Mouse (Mus musculus): ENCODE data around the gene Mrpl45.
"Not testable (repeated sequence)": the region's sequence is repeated elsewhere in the genome, so short reads cannot be mapped to it uniquely, and the experiment has no call there.

Gene Mrpl45

DNA sequence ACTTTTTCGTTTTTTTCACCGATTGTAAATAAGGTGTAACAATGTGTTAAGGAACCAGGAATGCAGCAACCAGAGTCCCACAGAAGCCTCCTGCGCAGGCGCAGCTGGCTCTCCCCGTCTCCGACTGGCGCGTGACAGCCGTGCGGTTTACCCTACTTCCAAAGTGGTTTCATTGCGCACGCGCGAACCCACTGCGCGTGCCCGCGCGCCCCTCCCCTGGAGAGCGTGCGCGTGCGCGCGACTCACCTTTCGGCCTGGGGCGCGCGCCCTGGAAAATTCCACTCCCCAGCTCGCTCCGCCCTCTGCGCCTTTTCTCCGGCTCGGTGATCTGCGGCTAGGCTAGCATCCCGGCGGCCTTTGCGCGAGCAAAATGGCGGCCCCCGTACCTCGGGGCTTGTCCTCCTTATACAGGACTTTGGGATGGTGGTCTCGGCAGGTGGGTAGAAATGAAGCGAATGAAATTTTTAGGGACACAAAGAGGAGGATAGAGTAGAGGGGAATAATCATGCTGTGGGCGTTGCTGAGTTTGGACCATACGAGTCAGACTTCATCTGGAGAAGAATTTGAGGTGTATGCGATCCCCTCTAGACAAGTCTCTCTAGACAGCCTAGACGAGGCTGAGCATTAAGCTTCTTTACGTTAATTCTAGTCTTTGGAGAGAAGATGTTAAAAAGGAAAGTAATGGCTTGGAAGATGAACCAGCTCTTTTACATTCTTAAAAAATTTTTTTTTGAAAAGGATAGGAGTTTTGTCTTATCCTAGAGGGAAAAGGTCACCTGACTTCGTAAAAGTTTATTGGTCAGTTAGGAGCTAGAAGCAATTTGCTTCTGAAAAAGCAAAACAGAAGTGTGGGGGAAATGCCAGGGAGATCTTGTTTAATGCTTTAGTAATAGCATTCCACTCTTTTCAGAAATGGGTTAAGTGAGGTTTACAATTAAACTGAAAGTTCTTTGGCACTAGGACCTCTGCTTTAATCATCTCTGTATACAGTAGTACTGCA lies at the start of gene Mrpl45:
Mrpl45 (plus strand) TSS at position 213 of the 1,000 bp plus-strand sequence.
- peak; percentile 98 for DNase-seq

DNA sequence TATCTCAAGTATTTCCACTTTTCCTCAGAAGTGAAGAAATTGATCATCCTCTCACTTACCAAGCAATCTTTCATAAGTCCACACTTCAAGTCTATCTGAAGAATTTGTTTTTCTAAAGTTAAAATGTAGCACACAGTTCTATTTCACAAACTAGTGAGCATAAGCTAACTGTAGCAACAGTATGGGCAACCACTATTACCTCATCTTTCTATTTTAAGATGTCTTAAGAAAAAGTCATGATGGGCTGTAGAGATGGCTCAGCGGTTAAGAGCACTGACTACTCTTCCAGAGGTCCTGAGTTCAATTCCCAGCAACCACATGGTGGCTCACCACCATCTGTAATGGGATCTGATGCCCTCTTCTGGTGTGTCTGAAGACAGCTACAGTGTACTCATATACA lies 49.0 kb upstream of the Mrpl45 start:
- DNase-seq = not testable (repeated sequence)

DNA sequence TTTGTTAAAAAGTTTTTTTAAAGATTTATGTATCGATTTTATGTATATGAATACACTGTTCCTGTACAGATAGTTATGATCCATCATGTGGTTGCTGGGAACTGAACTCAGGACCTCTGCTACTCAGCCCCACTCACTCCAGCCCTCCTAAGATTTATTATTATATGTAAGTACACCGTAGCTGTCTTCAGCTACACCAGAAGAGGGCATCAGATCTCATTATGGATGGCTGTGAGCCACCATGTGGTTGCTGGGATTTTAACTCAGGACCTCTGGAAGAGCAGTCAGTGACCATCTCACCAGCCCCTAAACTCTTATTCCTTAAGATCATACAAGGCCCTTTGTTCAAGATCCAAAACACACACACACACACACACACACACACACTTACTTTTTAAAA lies 45.5 kb upstream of the Mrpl45 start:
- DNase-seq = not testable (repeated sequence)

DNA sequence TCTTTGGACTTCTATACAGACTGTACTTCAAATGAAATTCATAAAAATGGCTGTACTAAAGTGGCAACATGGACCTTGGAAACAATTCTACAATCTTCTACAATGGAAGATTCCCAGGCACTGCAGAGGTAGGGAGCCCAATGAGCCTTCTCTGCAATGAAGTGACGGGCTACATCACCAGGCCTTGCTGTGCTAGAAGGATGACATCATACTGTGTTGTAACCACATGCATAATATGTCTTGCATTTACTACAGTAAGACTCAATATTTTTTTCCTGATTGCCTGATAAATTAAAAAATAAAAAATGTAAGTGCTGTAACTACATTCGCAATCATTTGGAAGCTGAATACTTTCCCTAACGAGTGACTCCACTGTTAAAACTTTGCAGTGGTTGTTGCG lies 42.7 kb upstream of the Mrpl45 start:
- DNase-seq = no peak

DNA sequence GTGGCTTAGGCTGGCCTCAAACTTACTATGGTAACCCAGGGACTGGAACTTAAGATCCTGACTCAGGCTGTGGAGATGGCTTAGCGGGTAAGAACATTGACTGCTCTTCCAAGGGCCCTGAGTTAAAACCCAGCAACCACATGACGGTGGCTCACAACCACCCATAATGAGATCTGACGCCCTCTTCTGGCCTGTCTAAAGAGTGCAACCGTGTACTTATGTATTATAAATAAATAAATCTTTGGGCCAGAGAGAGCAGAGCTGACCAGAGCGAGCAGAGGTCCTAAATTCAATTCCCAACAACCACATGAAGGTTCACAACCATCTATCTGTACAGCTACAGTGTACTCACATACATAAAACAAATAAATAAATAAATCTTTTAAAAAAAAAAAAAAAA lies 41.9 kb upstream of the Mrpl45 start:
- no peak for DNase-seq

DNA sequence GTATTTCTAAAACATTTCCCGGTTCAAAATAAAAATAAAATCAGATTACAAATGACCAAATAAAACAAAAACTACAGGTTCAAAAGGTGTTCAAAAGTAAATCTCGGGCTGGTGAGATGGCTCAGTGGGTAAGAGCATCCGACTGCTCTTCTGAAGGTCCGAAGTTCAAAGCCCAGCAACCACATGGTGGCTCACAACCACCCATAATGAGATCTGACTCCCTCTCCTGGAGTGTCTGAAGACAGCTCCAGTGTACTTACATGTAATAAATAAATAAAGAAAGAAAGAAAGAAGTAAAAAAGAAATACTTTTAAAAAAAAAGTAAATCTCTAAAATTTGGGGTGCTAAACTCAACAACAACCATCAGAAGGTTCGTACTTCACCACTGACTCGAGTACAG lies 40.6 kb upstream of the Mrpl45 start:
- not testable (repeated sequence) for DNase-seq

DNA sequence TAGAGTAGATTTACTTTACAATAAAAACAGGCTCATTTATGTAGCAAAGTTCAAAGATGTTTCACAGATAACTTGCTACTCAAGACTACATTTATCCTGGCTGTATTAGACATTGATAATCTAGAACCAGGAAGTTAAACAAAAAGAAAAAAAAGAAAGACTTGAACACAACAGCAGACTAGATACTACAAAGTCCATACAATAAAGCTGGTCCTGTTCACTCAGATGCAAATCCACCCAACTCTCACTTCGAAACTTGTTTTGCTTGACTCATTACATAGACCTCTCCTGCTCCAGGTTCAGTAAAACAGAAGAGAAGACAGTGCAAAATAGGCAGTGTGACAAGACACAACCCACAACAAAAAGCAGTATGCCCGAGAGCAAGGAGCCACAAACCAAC lies 40.2 kb upstream of the Mrpl45 start:
- no peak for DNase-seq

DNA sequence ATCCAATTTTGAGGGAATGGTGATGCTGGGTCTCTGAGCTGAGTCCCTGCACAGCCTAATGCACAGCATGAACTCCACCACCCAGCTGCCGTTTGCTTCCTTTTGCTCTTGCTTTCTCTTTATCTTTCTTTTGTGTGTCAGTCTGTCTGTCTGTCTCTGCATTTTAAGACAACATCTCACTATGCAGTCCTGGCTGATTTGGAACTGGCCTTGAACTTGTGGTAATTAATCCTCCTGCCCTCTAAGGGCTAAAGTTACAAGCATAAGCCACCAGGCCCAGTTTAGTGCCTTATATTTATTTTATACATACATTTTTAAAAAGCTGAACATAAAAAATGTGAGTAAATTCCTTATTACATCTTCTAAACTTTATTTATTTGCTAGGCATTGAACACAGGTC lies 39.5 kb upstream of the Mrpl45 start:
- no peak for DNase-seq

DNA sequence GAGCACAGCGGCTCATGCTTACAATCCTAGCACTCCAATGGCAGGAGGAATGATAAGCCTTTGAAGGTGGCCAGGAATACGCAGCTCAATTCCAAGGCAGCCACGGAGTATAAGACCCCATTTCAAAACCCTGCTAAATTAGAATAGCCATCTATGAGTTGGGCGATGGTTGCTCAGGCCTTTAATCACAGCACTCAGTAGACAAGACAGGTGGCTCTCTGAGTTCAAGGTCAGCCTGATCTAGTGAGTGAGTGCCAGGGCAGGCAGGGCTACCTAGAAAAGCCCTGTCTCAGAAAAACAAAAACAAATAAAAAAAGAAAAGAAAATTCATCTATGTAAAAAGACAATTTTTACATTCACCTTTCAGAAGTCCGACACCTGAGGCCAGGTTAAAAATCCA lies 38.4 kb upstream of the Mrpl45 start:
- no peak for DNase-seq

DNA sequence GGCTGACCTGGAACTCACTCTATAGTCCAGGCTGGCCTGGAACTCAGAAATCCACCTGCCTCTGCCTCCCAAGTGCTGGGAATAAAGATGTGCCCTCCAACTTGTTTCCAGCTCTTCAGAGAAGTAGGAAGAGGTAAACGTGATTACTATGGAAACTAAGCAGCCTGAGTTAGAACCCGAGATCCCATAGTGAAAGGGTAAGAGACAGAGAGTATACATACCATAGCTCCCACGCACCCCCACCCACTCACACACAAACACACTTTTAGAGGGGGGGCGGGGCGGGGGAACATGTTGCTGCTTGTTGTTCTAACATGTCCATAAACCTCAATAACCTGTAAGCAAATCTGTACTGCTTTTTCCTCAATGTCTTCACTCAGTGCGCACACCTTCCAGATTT lies 37.1 kb upstream of the Mrpl45 start:
- no peak for DNase-seq

DNA sequence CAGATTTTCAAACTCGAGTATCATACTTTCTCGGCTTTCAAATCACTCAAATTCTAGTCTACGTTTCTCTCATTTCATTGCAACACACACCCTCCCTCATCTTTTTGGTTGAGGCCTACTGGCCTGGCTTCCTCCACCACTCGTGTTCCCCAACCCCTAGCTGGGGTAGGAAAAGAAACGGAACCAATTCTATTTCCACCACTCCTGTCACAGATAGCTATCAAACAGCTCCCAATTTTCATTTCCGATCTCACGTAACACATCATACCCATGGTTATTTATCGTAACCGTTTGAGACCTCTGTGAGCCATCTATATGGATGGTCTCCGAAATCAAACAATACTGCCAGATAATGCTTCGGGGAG lies 36.5 kb upstream of the Mrpl45 start:
- DNase-seq = no peak

DNA sequence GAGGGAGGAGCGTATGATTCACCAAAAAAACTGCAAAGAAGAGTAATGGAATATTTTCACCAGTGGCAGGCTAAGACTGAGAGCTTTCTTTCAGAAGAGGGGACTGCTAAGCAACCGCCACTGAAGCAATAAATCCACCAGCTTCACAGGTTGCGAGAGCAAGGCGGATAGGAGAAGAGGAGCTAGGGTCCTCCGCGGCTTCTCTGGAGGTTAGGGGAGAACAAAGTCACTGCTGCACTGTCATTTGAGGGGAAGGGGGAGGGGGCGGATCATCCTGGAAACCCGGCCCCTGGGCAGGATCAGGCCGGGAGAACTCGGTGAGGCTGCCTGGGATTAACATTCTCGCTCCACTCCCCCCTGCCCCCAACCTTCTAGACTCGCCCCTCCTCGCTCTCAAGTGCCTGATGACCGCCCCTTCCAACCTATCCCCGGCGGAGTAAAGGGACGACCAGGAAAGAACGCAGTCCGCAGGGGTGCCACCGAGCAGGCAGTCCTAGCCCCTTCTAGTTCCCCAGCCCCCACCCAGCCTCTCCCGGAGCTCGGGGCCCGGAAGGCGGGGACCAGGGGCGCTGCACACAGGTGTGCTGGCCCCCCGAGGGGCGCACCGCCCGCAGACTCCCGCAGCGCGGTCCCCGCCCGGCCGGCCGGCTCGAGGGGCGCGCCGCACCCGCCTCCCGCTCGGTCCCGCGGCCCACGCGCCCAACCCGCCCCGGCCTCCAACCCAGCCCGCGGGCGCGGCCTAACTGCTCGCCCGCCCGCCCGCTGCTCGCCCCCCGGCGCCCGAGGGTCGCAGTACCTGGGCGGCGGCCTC lies 35.9 kb upstream of the Mrpl45 start:
- peak; percentile 50 to 63 for DNase-seq

DNA sequence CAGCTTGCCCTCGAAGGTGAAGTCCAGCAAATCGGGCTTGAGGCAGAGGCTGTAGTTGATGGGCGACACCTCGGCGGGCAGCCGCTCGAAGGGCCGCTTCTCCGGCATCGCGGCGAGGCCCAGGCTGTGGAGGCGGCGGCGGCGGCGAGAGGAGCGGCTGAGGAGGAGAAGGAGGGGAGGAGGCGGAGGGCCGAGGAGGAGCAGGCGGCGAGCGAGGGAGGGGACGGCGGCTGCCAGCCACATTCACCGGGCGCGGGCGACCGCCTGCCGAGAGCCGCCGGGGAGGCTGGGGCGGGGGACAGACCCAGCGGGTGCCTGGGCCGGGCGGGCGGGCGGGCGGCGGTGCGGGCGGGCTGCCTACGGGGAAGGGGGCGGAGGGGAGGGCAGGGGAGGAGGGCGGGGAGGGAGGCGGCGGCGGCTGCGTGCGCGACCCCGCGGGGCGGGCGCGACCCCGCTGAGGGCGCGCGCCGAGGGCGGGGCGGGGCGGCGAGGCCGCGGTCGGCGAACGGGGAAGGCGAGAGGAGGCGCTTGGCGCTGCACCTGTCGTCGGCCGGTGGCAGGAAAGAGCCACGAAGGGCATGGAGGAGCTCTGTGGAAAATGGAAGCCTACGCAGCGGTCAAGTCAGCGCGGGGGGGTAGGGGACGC lies 35.2 kb upstream of the Mrpl45 start, which contains the start of gene Npepps:
Npepps (minus strand) TSS at position 423 of the 646 bp plus-strand sequence.
- peak; percentile 73 to 78 for DNase-seq

DNA sequence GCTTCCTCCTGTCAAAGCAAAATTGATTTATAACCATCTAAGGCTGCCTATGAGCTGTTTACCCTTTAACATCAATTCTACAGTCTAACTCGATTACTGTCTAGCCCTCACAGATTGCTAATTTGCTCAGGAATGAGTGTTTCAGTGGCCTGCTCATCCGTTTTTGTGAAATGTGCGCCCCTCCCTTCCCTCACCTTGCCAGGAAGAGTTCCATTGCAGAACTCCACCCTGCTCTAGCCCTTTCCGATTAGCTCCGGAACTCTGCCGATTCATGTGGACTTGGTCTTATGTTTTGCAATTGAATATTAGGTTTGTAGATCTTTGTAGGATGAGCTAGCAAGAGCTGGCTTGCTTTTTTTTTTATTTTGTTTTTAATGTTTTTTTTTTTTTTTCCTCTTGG lies 33.3 kb upstream of the Mrpl45 start:
- no peak for DNase-seq

DNA sequence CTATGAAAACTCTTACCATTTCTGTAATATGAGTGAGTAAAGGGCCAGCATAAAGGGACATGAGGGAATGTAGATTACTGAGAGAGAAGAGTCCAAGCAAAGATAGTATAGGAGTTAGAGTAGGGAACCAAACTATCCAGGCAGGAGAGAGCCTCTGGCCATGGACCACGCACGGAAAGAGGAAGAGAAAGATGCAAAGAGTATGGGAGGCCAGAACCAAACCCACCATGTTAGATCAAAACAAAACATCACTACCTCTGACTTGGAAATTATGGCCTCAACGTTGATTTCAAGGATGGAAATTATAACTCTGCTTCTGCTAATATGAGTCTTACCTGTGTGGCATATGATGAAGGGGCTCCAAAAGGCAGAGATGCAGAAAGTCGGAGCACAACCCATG lies 30.7 kb upstream of the Mrpl45 start:
- no peak for DNase-seq

DNA sequence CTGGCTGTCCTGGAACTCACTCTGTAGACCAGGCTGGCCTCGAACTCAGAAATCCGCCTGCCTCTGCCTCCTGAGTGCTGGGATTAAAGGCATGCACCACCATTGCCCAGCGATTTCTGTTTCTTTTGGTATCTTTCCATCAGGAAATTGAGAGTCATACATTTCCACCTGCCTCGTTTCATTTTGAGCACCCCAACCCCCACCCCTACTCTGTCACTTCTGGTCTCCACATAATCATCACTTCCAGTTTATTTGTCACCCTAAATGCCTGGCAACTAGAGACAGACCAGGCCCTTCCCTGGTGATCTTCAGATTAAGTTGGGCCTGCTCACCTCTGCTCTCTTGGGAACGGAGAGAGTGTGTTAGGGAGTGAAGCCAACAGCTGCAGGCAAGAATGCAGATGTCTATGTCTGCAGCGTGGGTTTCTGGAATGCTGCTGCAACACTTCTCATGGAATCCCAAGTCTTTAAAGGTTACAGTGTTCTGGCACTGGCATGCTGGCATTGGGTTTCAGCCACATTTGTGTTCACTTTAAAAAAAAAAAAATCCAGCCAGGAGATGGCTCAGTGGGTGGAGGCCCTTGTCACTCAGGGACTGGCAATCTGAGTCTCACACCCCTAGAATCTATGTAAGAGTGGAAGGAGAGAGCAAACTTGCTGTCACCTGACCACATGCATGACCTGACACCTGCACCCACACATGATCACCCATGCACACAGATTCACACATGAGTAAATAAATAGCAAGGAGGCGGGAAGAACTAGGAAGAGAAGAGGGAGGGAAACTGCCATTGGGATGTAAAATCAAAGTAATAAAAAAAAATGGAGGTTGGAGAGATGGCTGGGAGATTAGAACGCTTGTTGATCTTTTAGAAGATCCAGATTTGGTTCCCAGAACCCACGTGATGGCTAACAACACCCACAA lies 29.4 kb upstream of the Mrpl45 start:
- no peak for DNase-seq

DNA sequence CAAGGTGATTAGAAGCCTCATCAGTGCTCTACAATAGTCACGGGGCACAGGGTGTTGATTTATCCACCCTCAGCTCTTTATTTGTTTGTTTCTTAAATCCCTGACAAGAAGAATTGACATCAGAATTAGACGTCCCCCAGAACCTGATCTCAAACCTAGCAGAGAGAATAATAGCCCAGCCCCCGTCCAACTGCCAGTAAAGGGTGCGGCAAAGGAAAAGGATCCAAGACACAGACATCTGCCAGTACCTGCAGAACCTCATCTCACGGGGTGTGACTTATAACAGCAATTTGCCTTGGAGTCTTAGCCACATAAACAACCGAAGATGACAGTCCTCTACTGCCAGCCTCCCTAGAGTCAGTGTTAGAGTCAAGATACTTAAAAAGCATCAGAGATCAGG lies 28.5 kb upstream of the Mrpl45 start:
- no peak for DNase-seq

DNA sequence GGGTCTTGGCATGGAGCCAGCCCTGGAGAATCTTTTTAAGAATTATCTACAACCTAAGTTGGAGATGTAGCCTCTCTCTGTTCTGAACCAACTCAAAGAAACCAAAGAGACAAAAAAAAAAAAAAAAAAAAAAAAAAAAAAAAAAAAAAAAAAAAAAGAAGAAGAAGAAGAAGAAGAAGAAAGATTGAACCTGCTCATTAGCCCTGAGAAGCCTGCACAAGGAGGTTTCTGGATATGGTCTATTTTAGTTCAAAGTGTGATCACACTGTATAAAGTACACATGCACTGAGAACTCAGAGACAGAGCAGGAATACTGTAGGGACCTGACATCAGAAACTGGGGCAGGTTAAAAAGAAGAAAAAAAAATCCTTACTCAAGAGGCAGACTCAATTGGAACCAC lies 27.9 kb upstream of the Mrpl45 start:
- DNase-seq = no peak

DNA sequence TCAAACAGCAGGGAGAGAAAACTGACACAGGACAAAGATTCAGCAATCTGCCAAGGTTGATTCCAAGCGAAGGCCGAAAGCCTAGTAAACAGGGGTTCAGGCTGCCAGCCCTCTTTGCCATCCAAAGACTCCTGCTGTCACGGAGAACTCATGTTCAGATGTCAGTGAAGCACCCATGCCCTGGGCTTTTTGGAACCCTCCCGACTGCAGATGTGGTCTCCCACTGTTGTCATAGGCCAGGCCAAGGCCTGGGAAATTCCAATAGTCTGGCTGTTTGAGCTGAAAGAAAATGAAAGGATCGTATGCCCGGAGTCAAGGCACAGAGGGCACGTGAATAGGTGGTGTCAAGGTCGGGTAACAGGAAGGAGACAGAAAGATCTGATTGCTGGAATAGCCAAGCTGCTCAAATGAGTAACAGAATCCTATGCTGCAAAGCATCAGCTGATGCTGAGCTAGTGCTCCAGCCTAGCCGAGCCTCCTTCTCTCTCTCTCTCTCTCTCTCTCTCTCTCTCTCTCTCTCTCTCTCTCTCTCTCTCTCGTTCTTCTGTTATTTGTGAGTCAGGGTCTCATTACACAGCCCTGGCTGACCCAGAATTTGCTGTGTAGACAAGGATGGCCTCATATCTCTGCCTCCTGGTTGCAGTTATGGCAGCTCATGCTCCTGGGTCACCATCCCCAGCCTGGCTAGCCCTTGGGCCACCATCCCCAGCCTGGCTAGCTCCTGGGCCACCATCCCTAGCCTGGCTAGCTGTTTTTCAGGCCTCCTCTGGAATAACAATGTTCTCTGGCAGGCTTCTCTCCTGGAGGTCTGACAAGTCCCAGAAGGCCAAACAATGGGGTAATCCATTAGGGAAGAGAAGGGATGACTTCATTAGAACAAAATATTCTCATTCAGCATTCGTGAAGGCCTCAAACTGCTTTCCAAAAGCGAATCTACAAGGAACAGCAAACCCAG lies 26.0 kb upstream of the Mrpl45 start:
- DNase-seq = no peak

DNA sequence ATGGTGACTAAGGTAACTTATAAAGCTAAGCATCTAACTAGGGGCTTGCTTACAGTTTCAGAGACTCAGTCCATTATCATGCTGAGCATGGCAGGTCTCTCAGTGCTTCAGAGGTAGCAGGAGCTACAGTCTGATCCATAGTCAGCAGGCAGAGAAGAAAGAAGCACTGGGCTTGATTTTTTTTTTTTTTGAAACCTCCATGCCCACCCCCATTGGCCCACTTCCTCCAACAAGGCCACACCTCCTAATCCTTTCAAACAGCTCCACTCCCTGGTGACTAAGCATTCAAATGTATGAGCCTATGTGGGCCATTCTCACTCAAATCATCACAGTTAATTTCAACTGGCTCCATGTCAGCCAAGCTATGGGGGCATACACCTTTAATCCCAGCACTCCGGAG lies 22.8 kb upstream of the Mrpl45 start:
- DNase-seq = no peak

DNA sequence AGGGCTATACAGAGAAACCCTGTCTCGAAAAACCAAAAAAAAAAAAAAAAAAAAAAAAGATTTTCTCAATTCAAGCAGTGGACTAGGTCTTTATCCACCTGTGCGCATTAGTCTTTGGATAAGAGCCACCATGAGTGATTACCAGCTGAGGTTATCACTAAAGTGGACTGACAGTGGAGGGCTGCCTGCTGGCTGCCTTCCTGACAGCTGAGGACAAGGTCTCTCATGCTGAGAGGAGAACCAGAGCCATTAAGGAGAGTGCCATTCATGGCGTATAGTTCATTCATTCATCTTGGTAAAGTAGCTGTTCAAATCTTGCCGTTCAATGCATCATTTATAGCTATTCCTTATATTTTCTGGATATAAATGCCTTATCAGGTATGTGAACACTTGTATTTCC lies 19.0 kb upstream of the Mrpl45 start:
- no peak for DNase-seq

All from thymus, adult 18-20 months (tissue).